Mouse (Mus musculus) megakaryocyte-erythroid progenitor cell, adult 5-6 weeks (primary cell): ENCODE results near the gene Cacng4. TPM values are rescaled to one million over a fixed set of nuclear protein-coding genes. Genes with fewer than 3 reads are reported as not detected.

ENCODE experiments used
- ATAC-seq: replicated peaks from 2 replicates; pipeline ENCODE4 v1.8.0; 2016; ENCODE audit warnings: mild to moderate bottlenecking, inconsistent platforms; ENCODE audit not compliant: severe bottlenecking, poor library complexity, low FRiP score, low TSS enrichment
- total RNA-seq, 2 experiments: library from RNA; stranded (forward) in 1 of 2; stranded (reverse) in 1 of 2; fragments of 200-1000, 215-1000 nt in 1 of 2; fragments of >200 nt in 1 of 2; fragmentation: Nextera tagmentation in 1 of 2; gene quantifications; 2 replicates each; pipeline ENCODE4 v1.2.3; 2014 to 2017

Gene Cacng4
- total RNA-seq (2014; fragmentation: Nextera tagmentation) (not detected in 2 replicates), total RNA-seq (2017) (not detected in 2 replicates)

GRCm38 (mm10) chr11:107794547-107795269, at the start of gene Cacng4:
Cacng4 (minus strand) TSS chr11:107794557.
- no peak for ATAC-seq

DNA sequence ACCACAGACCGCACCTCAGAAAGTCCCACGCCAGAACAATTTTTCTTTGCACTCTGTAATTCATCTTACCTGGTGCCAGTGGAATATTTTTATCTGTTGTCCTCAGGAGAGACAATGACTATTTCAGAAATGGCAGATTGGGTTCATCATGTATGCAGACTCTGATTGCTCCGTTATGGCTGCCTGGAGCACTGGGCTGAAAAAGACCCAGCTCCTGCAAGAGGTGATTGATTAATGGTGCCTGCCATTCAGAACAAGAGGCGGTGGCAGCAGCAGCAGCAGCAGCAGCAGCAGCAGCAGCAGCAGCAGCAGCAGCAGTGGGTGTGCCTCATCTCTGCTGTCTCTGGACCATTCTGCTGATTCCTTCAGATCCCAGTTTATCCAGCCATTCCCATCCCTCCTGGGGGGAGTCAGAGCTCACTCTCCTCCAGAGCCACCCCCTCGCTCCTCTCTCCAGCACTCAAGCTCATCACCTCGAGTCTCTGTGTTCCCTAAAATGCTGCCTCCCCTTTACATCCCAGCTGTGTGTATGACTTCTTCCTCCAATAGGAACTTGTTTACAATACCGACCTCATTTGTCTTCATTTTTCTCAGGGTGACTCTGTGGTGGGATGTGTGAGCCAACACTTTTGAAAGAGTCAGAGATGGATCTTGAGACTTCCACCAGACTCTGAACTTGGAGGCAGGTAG, 39.1 kb upstream of the Cacng4 start:
- ATAC-seq, result no peak

DNA sequence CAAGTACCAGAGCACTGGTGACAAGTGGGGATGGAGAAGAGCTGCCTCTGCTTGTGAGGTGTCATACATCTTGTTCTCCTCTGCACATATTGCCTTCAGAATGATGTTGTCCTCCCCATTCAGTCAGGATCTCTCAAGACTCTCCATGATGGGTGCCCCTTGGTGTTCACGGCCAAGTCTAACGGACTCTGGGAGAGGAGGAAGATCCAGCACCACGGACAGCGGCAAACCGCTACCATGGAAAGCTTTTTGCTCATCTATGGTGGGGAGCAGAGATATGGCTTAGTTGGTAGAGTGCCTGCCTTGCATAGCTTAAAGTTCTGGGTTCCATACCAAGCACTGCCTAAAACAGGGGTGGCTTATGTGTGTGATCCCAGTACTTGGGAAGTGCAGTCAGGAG, 22.8 kb upstream of the Cacng4 start:
- 0 out of 2 replicates have a peak, but pooled peaks have one; percentile 37 for ATAC-seq

GRCm38 (mm10) chr11:107812941-107813648, 18.7 kb upstream of the Cacng4 start:
- no peak for ATAC-seq

DNA sequence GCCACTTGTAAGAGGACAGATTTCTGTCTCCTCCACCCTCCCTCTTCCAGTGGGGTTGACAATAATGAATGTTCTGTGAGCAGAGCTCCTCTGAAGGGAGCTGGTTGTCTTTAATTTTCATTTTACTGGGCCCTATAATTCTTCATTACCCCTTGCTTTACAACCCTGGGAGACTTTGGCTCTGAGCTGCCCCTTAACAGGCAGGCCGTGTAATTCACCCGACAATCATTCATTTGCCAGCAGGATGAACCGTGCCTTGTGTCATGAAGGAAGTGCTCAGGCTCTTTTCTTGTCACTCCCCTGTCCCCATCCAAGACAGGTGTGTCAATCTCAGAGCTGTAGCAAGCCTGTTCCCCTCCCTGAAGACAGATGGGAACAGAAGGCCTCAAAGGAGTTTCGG, 18.1 kb upstream of the Cacng4 start:
- ATAC-seq, result no peak

GRCm38 (mm10) chr11:107808508-107808907, 14.2 kb upstream of the Cacng4 start:
- ATAC-seq, result no peak

DNA sequence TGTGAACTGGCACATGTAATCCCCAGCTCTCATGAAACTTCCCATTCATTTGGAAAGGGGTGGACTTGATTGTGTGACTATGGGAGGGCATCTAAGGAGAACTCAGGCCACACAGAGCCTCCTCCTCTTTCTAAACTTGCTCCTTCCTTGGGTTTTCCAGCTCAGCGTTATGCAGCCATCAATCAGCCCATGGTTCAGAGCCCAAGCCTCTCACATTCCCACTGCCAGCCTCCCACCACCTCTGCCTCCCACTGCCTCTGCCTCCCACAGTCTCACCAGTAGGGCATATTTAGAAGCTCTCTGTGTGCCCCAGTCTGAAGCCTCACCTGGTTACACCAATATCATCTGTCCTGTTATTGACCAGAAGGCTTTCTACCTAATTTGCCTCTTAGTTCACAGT, 11.7 kb upstream of the Cacng4 start:
- ATAC-seq, result no peak

- ATAC-seq, result no peak
Observed at GRCm38 (mm10) chr11:107801946-107802345, 7.6 kb upstream of the Cacng4 start.

- no peak for ATAC-seq
Observed at GRCm38 (mm10) chr11:107799331-107799730, 5.0 kb upstream of the Cacng4 start.

DNA sequence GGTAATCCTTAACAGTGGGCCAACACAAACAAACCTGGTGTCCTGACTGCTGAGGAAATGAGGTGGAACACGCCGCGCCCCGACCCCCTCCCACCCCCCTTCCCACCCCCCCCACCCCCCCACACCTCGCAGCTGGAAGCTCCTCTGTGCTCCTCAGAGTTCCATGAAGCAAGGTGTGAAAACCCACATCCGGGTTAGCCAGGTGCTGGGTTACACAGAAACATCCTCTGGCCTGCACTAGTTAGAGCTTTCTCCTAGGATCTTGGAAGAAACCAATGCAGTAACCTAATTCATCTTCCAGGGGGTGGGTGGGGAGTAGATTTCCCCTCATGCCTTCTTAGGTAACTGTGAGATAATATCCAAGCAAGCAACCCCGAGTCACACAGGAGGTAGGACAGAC, 2.0 kb upstream of the Cacng4 start:
- no peak for ATAC-seq

- ATAC-seq, result no peak
Observed at GRCm38 (mm10) chr11:107795384-107796035, 1.2 kb upstream of the Cacng4 start.

DNA sequence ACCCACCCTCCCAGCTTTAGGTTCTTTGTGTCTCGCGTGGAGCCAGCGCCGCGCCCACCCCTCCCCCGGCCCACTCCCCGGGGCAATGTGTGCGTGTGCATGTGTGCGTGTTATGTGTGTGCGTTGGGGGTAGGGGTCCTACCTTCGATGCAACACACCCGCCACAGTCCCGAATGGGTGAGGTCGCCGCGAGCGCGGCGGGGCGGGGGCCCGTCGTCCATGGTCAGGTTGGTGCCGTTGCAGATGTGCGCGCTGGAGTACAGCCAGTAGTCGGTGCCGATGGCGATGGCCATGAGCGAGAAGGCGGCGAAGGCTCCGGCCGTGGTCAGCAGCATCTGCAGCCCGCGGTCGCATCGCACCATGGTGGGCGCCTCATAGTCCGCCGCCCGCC, 259 bp downstream of the Cacng4 start:
- no peak for ATAC-seq

DNA sequence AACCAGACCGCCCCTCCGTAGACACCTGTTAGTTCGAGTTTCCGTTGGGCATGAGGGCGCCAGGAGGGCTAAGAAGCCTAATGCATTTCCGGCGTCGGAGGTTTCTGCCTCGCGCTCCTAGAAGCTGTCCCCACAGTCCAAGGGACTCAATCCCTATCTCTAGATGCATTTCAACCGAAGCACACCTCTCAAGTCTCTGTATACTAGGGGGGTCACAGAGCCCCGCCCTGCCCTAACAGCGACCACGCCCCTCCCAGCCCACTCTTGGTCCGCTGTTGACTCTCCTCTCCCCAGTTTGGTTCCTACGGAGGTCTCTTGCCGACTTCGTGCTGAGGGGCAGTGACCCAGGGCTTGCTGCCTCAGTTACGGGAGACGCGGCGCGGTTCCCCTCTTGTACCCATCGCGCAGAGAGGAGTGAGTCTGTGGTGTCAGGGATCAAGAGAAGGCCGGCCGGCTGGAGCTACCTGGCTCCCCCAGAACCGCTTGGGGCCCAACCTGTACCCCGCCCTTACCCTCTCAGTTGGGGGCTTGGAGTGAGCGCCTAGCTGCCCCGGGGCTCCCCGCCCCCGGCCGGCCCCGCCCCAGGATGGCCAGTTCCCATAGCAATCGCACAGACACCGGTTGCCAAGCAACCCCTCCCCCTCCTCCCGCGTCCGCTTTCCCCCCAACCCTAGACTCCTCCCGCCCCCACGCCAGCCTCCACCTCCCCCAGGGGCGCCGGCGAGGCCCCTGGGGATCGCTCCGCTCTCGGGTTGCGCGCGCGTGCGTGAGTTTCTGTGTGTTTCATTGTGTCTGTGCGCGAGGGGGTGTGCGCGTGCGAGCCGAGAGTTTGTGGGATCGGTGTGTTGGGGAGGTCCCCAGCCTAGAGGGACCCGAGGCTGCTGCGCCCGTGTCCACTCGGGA, 906 bp downstream of the Cacng4 start:
- no peak for ATAC-seq

DNA sequence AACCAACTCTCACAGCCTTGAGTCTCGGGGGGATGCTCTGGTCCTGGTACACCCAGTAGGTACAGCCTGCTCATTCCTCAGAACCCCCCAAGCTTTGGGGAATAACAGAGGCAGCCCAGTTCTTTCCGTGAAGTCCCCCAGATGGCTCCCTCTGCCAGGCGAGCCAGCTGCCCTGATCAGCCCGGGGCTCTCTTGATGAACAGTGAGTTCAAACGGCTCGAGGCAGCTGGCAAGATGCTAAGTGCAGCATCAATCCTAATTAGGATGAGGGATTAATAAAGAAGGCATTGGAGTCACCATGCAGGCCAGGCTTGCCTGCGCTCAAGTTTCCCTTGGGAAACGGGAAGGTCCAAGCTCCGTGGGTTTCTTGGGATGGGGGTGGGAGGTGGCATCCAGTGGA, 2.2 kb downstream of the Cacng4 start:
- no peak for ATAC-seq

DNA sequence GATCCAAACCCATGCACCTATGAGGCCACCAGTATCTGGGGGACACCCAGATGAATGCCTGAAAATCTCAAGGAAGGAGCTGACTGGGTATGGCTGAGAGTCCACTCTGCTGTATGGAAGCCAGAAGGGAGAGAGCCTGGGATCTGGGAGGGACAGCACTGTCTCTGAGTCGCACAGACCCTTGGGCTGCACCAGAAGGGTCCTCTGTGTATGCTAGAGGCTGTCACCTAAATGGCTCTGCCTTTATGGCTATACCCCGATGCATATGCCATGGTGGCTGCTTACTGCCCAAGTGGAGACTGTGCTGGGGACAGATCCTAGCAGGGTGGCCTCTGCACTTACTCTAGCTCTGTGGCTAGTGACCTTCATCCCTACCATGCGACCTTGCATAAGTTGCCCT, 8.6 kb downstream of the Cacng4 start:
- peak; percentile 32; the same call in 1 of the 2 replicates for ATAC-seq

GRCm38 (mm10) chr11:107785288-107785687, 9.1 kb downstream of the Cacng4 start:
- no peak for ATAC-seq

DNA sequence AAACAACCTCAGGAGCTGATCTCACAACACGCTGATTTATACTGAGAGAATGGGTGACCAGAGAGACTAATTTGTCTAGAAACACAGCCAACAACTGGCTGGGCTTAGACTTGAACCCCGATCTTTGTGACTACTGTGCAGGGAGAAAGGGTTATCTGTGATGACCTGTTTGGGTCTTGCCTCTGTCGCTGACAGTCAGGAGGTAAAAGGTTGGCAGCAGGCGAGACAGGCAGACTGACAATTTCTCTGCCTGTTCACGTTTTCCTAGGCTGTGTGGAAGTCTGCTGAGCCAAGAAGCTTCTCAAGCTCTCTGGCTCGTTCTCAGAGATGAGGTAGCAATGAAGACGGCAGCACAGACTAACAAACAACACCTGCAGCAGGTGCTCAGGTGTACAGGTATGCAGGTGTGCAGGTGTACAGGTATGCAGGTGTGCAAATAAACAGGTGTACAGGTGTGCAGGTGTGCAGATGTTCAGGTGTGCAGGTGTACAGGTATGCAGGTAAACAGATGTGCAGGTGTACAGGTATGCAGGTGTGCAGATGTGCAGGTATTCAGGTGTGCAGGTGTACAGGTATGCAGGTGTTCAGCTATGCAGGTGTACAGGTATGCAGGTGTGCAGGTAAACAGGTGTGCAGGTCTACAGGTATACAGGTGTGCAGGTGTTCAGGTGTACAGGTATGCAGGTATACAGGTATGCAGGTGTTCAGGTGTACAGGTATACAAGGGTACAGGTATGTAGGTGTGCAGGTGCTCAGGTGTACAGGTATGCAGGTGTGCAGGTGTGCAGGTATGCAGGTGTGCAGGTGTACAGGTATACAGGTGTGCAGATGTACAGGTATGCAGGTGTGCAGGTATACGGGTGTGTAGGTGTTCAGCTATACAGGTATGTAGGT, 10.2 kb downstream of the Cacng4 start:
- no peak; the same call in 1 of the 2 replicates for ATAC-seq

GRCm38 (mm10) chr11:107782591-107782990, 11.8 kb downstream of the Cacng4 start:
- no peak for ATAC-seq
